Mouse (Mus musculus) stomach, embryonic 14.5 days (tissue): ENCODE data around the gene Csf3. TPM values are rescaled to one million over a fixed set of nuclear protein-coding genes. Genes with fewer than 3 reads are reported as not detected.
"Not testable (repeated sequence)": the region's sequence is repeated elsewhere in the genome, so short reads cannot be mapped to it uniquely, and the experiment has no call there.

Experiments
- ATAC-seq: fragments of 200-750 bp; cut with Nextera tagmentation; 2 replicates; pipeline ENCODE4 v1.8.0; 2017; ENCODE audit warnings: low read depth, moderate TSS enrichment; ENCODE audit not compliant: insufficient number of reproducible peaks, insufficient read depth, low FRiP score
- H3K27ac ChIP-seq: fragments of 300-500 bp; sonication (generic); 2 replicates; pipeline ENCODE4 v1.5.1; 2014; ENCODE audit warnings: mild to moderate bottlenecking, low read length, moderate library complexity, mixed read lengths
- H3K27me3 ChIP-seq: fragments of 300-500 bp; sonication (generic); 2 replicates; pipeline ENCODE4 v1.6.1; 2014; ENCODE audit warnings: low read length, control low read depth, mixed read lengths; ENCODE audit not compliant: control insufficient read depth, insufficient read depth
- H3K36me3 ChIP-seq: fragments of 300-500 bp; sonication (generic); 2 replicates; pipeline ENCODE4 v1.6.1; 2014; ENCODE audit warnings: mild to moderate bottlenecking, control low read depth, low read length, moderate library complexity, mixed read lengths; ENCODE audit not compliant: control insufficient read depth, insufficient read depth
- H3K4me1 ChIP-seq: fragments of 300-500 bp; sonication (generic); 2 replicates; pipeline ENCODE4 v1.6.1; 2014; ENCODE audit warnings: low read length, control low read depth, mixed read lengths; ENCODE audit not compliant: control insufficient read depth, insufficient read depth
- H3K4me2 ChIP-seq: fragments of 300-500 bp; sonication (generic); replicated peaks from 2 replicates; pipeline ENCODE4 v1.6.1; 2014; ENCODE audit warnings: low read depth, low read length, control low read depth
- H3K4me3 ChIP-seq: fragments of 300-500 bp; sonication (generic); 2 replicates; pipeline ENCODE4 v1.5.1; 2014; ENCODE audit warnings: low read depth, low read length, control low read depth
- H3K9ac ChIP-seq: fragments of 300-500 bp; sonication (generic); replicated peaks from 2 replicates; pipeline ENCODE4 v1.6.1; 2014; ENCODE audit warnings: low read depth, mild to moderate bottlenecking, control low read depth, low read length, moderate library complexity, mixed read lengths
- H3K9me3 ChIP-seq: fragments of 300-500 bp; sonication (generic); 2 replicates; pipeline ENCODE4 v1.6.1; 2016; ENCODE audit warnings: low read depth, low read length, control low read depth; ENCODE audit not compliant: control insufficient read depth
- WGBS: fragments of 180-500 bp; shearing (Covaris S2); extraction: QIAGEN DNeasy Blood & Tissue Kit; methylation state at CpG from one replicate; pipeline ENCODE4 v1.1.7; 2014; 5-methylcytosine and 5-hydroxymethylcytosine counted together
- polyA plus RNA-seq: library from polyadenylated mRNA; unstranded; fragments of >200 nt; fragmentation: Nextera tagmentation; extraction: Ambion mirVana; gene quantifications from 2 replicates; pipeline ENCODE4 v1.2.1, GENCODE M21; 2014

Gene Csf3
- polyA plus RNA-seq: not detected in 2 replicates

GRCm38 (mm10) chr11:98701213-98701670 is at the start of gene Csf3:
Csf3 (plus strand) TSS chr11:98701263.
- no peak within 1 kb of the TSS for H3K27ac ChIP-seq
- H3K4me3 ChIP-seq: no peak within 1 kb of the TSS
- 51% methylated on average over 10 of the region's 10 CpGs for WGBS
- no peaks in the 10 kb centered on the region for H3K9me3 ChIP-seq
- H3K4me2 ChIP-seq: no peak within 1 kb of the TSS
- ATAC-seq: no peak
- peaks cover 6% of the 10 kb centered on the region; the same call in 1 of the 2 replicates for H3K4me1 ChIP-seq
- H3K9ac ChIP-seq: no peak within 1 kb of the TSS
- H3K36me3 ChIP-seq: peaks cover 13% of the 10 kb centered on the region; the same call in 1 of the 2 replicates
- no peaks in the 10 kb centered on the region for H3K27me3 ChIP-seq

DNA sequence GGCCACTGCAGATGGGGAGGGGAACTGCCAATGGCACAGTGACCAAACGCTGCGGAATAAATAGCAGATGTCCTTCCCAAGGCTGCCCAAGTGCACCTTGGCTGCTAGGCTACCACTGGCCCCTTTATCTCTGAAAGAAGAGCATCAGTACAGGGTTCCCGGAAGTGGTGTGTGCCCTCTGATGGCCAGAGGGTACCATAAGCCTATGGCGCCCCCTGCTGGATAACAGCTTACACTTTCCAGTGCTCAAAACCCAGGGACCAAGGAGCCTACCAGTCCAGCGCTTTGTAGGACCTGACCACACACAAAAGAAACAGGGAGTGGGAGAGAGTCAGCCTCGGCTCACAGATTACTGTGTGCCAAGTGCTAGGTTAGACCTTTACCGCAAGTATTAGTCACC is 46.0 kb upstream of the Csf3 start:
- H3K4me1 ChIP-seq, H3K4me3 ChIP-seq, H3K27ac ChIP-seq, ATAC-seq, H3K9me3 ChIP-seq, H3K27me3 ChIP-seq, H3K4me2 ChIP-seq, H3K9ac ChIP-seq, H3K36me3 ChIP-seq: not testable (repeated sequence)
- 17% methylated on average over 7 of the region's 7 CpGs for WGBS

- no peak overlapping the region for H3K4me2 ChIP-seq
- no peaks in the 10 kb centered on the region for H3K9me3 ChIP-seq
- no peak overlapping the region for H3K27ac ChIP-seq
- no peaks in the 10 kb centered on the region for H3K36me3 ChIP-seq
- no peak overlapping the region for H3K9ac ChIP-seq
- no peak overlapping the region for H3K4me3 ChIP-seq
- no peak for ATAC-seq
- H3K27me3 ChIP-seq: no peaks in the 10 kb centered on the region
- H3K4me1 ChIP-seq: no peaks in the 10 kb centered on the region
- WGBS: 12% methylated on average over 6 of the region's 6 CpGs
Measured at GRCm38 (mm10) chr11:98660517-98660916, 40.5 kb upstream of the Csf3 start.

DNA sequence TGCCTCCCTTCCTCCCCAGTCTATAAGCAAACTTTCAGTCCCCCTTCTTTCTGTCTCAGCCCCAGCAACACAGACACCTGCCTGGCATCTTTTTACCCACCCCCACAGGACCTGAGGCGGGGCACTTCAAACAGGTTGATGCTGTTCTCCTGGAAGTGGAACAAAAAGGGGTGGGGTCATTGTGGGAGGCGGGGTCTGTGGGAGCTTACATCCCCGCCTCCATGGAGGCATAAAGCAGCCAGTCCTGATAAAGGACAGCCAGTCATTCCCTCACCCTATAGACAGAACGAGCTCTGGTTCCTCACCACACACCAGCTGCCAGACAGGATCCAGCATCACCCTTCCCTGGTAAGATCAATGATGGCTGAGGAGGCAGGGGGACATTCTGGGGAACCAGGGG is 37.0 kb upstream of the Csf3 start, which contains the start of gene Gsdma:
Gene Gsdma, plus strand, starts transcription at position 261 of the 400 bp plus-strand sequence.
- Histone ChIP-seq H3K36me3 (no peaks in the 10 kb centered on the region), H3K27ac (no peak within 1 kb of the TSS), H3K4me3 (no peak within 1 kb of the TSS), H3K27me3 (no peaks in the 10 kb centered on the region), H3K9ac (no peak within 1 kb of the TSS), H3K4me2 (no peak within 1 kb of the TSS), H3K9me3 (no peaks in the 10 kb centered on the region), H3K4me1 (no peaks in the 10 kb centered on the region)
- WGBS: 25% methylated on average over 4 of the region's 4 CpGs
- 0 out of 2 replicates have a peak, but pooled peaks have one; percentile 49 for ATAC-seq

- WGBS: 48% methylated on average over 2 of the region's 2 CpGs
- H3K4me3 ChIP-seq: no peak overlapping the region
- H3K9me3 ChIP-seq: no peaks in the 10 kb centered on the region
- H3K4me2 ChIP-seq: no peak overlapping the region
- H3K27me3 ChIP-seq: no peaks in the 10 kb centered on the region
- no peak overlapping the region for H3K27ac ChIP-seq
- H3K36me3 ChIP-seq: no peaks in the 10 kb centered on the region
- ATAC-seq: no peak
- H3K4me1 ChIP-seq: no peaks in the 10 kb centered on the region
- H3K9ac ChIP-seq: no peak overlapping the region
Measured at GRCm38 (mm10) chr11:98668984-98669383, 32.1 kb upstream of the Csf3 start.

- no peak overlapping the region for H3K4me3 ChIP-seq
- H3K27ac ChIP-seq: no peak overlapping the region
- no peaks in the 10 kb centered on the region for H3K4me1 ChIP-seq
- 67% methylated on average over 3 of the region's 3 CpGs for WGBS
- H3K4me2 ChIP-seq: no peak overlapping the region
- no peaks in the 10 kb centered on the region for H3K36me3 ChIP-seq
- ATAC-seq: no peak
- H3K9me3 ChIP-seq: no peaks in the 10 kb centered on the region
- no peaks in the 10 kb centered on the region for H3K27me3 ChIP-seq
- no peak overlapping the region for H3K9ac ChIP-seq
Measured at GRCm38 (mm10) chr11:98671284-98671815, 29.7 kb upstream of the Csf3 start.

GRCm38 (mm10) chr11:98671857-98672256 is 29.2 kb upstream of the Csf3 start:
- no peaks in the 10 kb centered on the region for H3K36me3 ChIP-seq
- H3K4me1 ChIP-seq: no peaks in the 10 kb centered on the region
- H3K9ac ChIP-seq: no peak overlapping the region
- H3K9me3 ChIP-seq: no peaks in the 10 kb centered on the region
- no peaks in the 10 kb centered on the region for H3K27me3 ChIP-seq
- H3K4me3 ChIP-seq: no peak overlapping the region
- H3K4me2 ChIP-seq: no peak overlapping the region
- ATAC-seq: no peak
- WGBS: 44% methylated on average over 5 of the region's 5 CpGs
- H3K27ac ChIP-seq: no peak overlapping the region

DNA sequence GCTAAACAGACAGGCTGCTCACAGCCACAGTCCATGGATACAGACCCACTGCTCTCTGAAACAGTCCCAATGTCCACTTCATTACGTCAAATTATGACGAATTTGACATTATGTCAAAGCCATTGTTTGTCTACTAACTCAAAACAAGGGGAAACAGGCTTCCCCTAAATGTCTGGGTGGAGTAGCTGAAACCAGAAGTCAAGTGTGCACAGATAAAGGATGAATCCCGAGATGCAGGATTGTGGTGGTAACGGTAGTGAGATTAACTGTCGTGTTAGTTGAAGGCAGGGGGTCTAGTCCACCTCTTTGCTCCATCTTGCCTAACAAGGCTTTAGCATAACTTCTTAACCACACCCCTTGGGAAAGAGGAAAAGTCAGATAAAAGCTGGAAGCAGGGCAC is 28.6 kb upstream of the Csf3 start:
- H3K27me3 ChIP-seq: no peaks in the 10 kb centered on the region
- no peak overlapping the region for H3K9ac ChIP-seq
- H3K9me3 ChIP-seq: no peaks in the 10 kb centered on the region
- no peak overlapping the region for H3K27ac ChIP-seq
- H3K4me2 ChIP-seq: no peak overlapping the region
- H3K4me1 ChIP-seq: no peaks in the 10 kb centered on the region
- WGBS: 81% methylated on average over 5 of the region's 5 CpGs
- H3K36me3 ChIP-seq: no peaks in the 10 kb centered on the region
- H3K4me3 ChIP-seq: no peak overlapping the region
- ATAC-seq: no peak

GRCm38 (mm10) chr11:98673136-98673535 is 27.9 kb upstream of the Csf3 start:
- H3K9me3 ChIP-seq, H3K27me3 ChIP-seq, H3K4me1 ChIP-seq, H3K36me3 ChIP-seq, H3K9ac ChIP-seq, H3K4me2 ChIP-seq, H3K4me3 ChIP-seq, H3K27ac ChIP-seq: not testable (repeated sequence)
- 9% methylated on average over 6 of the region's 7 CpGs for WGBS
- ATAC-seq: 0 out of 2 replicates have a peak, but pooled peaks have one; percentile 44
